Mouse (Mus musculus) macrophage (primary cell): ENCODE data around the gene Gm20390. TPM values are rescaled to one million over a fixed set of nuclear protein-coding genes. Genes with fewer than 3 reads are reported as not detected.

Experiments
- H3K27ac ChIP-seq: fragments of 350-480 bp; formaldehyde crosslinking; 2 replicates; pipeline ENCODE4 v1.9.0; 2021
- H3K36me3 ChIP-seq: fragments of 350-480 bp; formaldehyde crosslinking; 2 replicates; pipeline ENCODE4 v1.9.0; 2021; ENCODE audit errors: inconsistent target
- H3K4me3 ChIP-seq: fragments of 350-480 bp; formaldehyde crosslinking; 2 replicates; pipeline ENCODE4 v1.9.0; 2021; ENCODE audit errors: inconsistent target
- H3K79me2 ChIP-seq: fragments of 350-480 bp; formaldehyde crosslinking; 2 replicates; pipeline ENCODE4 v1.9.0; 2021; ENCODE audit errors: inconsistent target
- WGBS: methylation state at CpG from one replicate; pipeline ENCODE4 v1.1.7; 2026; ENCODE audit warnings: inconsistent platforms; ENCODE audit not compliant: missing documents; 5-methylcytosine and 5-hydroxymethylcytosine counted together
- polyA plus RNA-seq: library from polyadenylated mRNA; stranded (reverse); fragments of 250-400 nt; gene quantifications from 3 replicates; pipeline ENCODE4 v1.2.4, GENCODE M21; 2018; ENCODE audit warnings: inconsistent platforms

Gm20390 gene
- polyA plus RNA-seq, 1 experiment from 2014 or later = 6.1 TPM

- no peaks in the 10 kb centered on the region for H3K36me3 ChIP-seq
- H3K4me3 ChIP-seq = no peak overlapping the region
- no peak overlapping the region for H3K27ac ChIP-seq
- no peaks in the 10 kb centered on the region for H3K79me2 ChIP-seq
- WGBS = 46% methylated on average over 5 of the region's 5 CpGs
Observed at GRCm38 (mm10) chr11:93985265-93985664, 17.2 kb upstream of the Gm20390 start.

- Histone ChIP-seq H3K79me2 (no peaks in the 10 kb centered on the region), H3K27ac (no peak overlapping the region), H3K4me3 (no peak overlapping the region), H3K36me3 (no peaks in the 10 kb centered on the region)
- WGBS = 78% methylated on average over 3 of the region's 3 CpGs
Observed at GRCm38 (mm10) chr11:93984619-93985018, 16.5 kb upstream of the Gm20390 start.

- no peaks in the 10 kb centered on the region for H3K36me3 ChIP-seq
- H3K27ac ChIP-seq = no peak overlapping the region
- no peaks in the 10 kb centered on the region for H3K79me2 ChIP-seq
- no peak overlapping the region for H3K4me3 ChIP-seq
- WGBS = 64% methylated on average over 6 of the region's 6 CpGs
Observed at GRCm38 (mm10) chr11:93979502-93980049, 11.5 kb upstream of the Gm20390 start.

GRCm38 (mm10) chr11:93972951-93973350 lies 4.9 kb upstream of the Gm20390 start:
- no peak overlapping the region for H3K27ac ChIP-seq
- 93% methylated on average over 5 of the region's 5 CpGs for WGBS
- H3K36me3 ChIP-seq = no peaks in the 10 kb centered on the region
- peaks cover 2% of the 10 kb centered on the region for H3K79me2 ChIP-seq
- no peak overlapping the region for H3K4me3 ChIP-seq

- 100% methylated on average over 1 of the region's 1 CpGs for WGBS
- Histone ChIP-seq H3K36me3 (0 out of 2 replicates have a peak, but pooled peaks cover 5% of the 10 kb centered on the region), H3K27ac (no peak overlapping the region), H3K79me2 (peaks cover 33% of the 10 kb centered on the region), H3K4me3 (no peak overlapping the region)
Observed at GRCm38 (mm10) chr11:93969799-93970198, 1.7 kb upstream of the Gm20390 start.

GRCm38 (mm10) chr11:93969171-93969570 lies 1.1 kb upstream of the Gm20390 start:
- H3K36me3 ChIP-seq = 0 out of 2 replicates have a peak, but pooled peaks cover 7% of the 10 kb centered on the region
- H3K79me2 ChIP-seq = peaks cover 39% of the 10 kb centered on the region
- no peak overlapping the region for H3K4me3 ChIP-seq
- 98% methylated on average over 6 of the region's 6 CpGs for WGBS
- peak overlapping the region; percentile 47; the same call in 1 of the 2 replicates for H3K27ac ChIP-seq

GRCm38 (mm10) chr11:93968848-93969128 lies 695 bp upstream of the Gm20390 start:
- peak overlapping the region; percentile 98; the same call in 1 of the 2 replicates for H3K4me3 ChIP-seq
- H3K79me2 ChIP-seq = peaks cover 43% of the 10 kb centered on the region
- peak overlapping the region; percentile 47 for H3K27ac ChIP-seq
- 41% methylated on average over 6 of the region's 6 CpGs for WGBS
- H3K36me3 ChIP-seq = 0 out of 2 replicates have a peak, but pooled peaks cover 7% of the 10 kb centered on the region

- Histone ChIP-seq H3K36me3 (0 out of 2 replicates have a peak, but pooled peaks cover 7% of the 10 kb centered on the region), H3K79me2 (peaks cover 44% of the 10 kb centered on the region), H3K4me3 (peak overlapping the region; percentile 98), H3K27ac (peak overlapping the region; percentile 72)
- 5% methylated on average over 11 of the region's 11 CpGs for WGBS
Observed at GRCm38 (mm10) chr11:93967381-93967780, 712 bp downstream of the Gm20390 start.

GRCm38 (mm10) chr11:93965391-93965790 lies 2.7 kb downstream of the Gm20390 start:
- Histone ChIP-seq H3K36me3 (peaks cover 12% of the 10 kb centered on the region; the same call in 1 of the 2 replicates), H3K27ac (no peak overlapping the region), H3K4me3 (no peak overlapping the region), H3K79me2 (peaks cover 44% of the 10 kb centered on the region)
- 97% methylated on average over 6 of the region's 6 CpGs for WGBS

GRCm38 (mm10) chr11:93963013-93963412 lies 5.1 kb downstream of the Gm20390 start:
- peaks cover 28% of the 10 kb centered on the region; the same call in 1 of the 2 replicates for H3K36me3 ChIP-seq
- no peak overlapping the region for H3K27ac ChIP-seq
- WGBS = 59% methylated on average over 3 of the region's 4 CpGs
- H3K4me3 ChIP-seq = no peak overlapping the region
- peaks cover 43% of the 10 kb centered on the region for H3K79me2 ChIP-seq

- Histone ChIP-seq H3K79me2 (peaks cover 27% of the 10 kb centered on the region), H3K36me3 (peaks cover 28% of the 10 kb centered on the region; the same call in 1 of the 2 replicates), H3K4me3 (no peak overlapping the region), H3K27ac (no peak overlapping the region)
- WGBS = 91% methylated on average over 6 of the region's 6 CpGs
Observed at GRCm38 (mm10) chr11:93961482-93961881, 6.6 kb downstream of the Gm20390 start.

- Histone ChIP-seq H3K4me3 (no peak overlapping the region), H3K36me3 (peaks cover 21% of the 10 kb centered on the region; the same call in 1 of the 2 replicates), H3K27ac (no peak overlapping the region), H3K79me2 (peaks cover 26% of the 10 kb centered on the region)
- 86% methylated on average over 4 of the region's 4 CpGs for WGBS
Observed at GRCm38 (mm10) chr11:93957746-93958145, 10.3 kb downstream of the Gm20390 start.

GRCm38 (mm10) chr11:93957031-93957555 lies 11.0 kb downstream of the Gm20390 start:
- WGBS = 91% methylated on average over 2 of the region's 2 CpGs
- Histone ChIP-seq H3K4me3 (no peak overlapping the region), H3K36me3 (peaks cover 21% of the 10 kb centered on the region; the same call in 1 of the 2 replicates), H3K27ac (peak overlapping the region; percentile 88; the same call in 1 of the 2 replicates), H3K79me2 (peaks cover 33% of the 10 kb centered on the region)

GRCm38 (mm10) chr11:93956159-93956558 lies 11.9 kb downstream of the Gm20390 start, which contains the start of gene Nme2:
TSS of gene Nme2 (minus strand) at chr11:93956259.
- Histone ChIP-seq H3K79me2 (peaks cover 36% of the 10 kb centered on the region), H3K4me3 (peak within 1 kb of the TSS; percentile 87), H3K27ac (peak within 1 kb of the TSS; percentile 88), H3K36me3 (peaks cover 21% of the 10 kb centered on the region; the same call in 1 of the 2 replicates)
- WGBS = 0% methylated on average over 6 of the region's 6 CpGs
